21 mouse cellular contexts compared by ENCODE assay signal in the genomic region with DNA sequence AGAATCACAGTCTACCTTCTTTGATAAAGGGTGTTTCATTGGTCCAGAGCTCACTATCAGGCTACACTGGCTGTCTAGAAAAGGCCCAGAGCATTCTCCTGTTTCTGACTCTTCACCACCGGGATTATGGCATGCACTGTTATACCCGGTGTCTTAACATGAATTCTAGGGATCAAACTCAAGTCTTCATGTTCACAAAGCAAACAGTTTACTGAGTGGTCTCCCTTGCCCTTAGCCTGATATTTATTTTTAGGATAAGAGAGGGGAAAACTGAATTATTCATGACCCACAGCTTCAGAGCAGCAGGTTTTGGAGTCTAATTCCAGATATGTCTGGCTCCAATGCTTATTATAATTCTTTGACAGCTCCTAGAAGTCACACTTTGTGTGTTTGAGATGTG.
DNase-seq lines count a peak whose midpoint lies in the region; ATAC-seq and TF ChIP-seq lines count a peak whose summit lies in the region.
"Had no signal": no experiment of that assay in that cellular context is flagged by ENCODE, and none has a peak within 500 bp of the region (broad histone marks: within the 10 kb centered on the region; RNA-seq: fewer than 3 reads in every experiment).

No protein-coding gene starts in this region.

- no peak for DNase-seq in midbrain, postnatal 0 days (ENCODE audit: low spot score)
- DNase-seq in midbrain, embryonic 14.5 days, result peak; percentile 27
- no peak for DNase-seq in thymus, postnatal 36 days
- DNase-seq in right cerebral cortex, postnatal 14 days, result no peak
- DNase-seq: adrenal gland, adult 2 months; adrenal gland, postnatal 10 days; adrenal gland, postnatal 25 days; cerebellum, adult 11 months; cerebellum, adult 18-20 months; cerebellum, adult 8-10 months; cerebellum, adult 9-11 months; cerebellum, postnatal 14 days; cerebellum, postnatal 36 days; embryo, embryonic 11 days had no signal

- H3K36me3 ChIP-seq in midbrain, embryonic 12.5 days, result no peaks in the 10 kb centered on the region
- no peaks in the 10 kb centered on the region for H3K36me3 ChIP-seq in midbrain, postnatal 0 days (ENCODE audit: insufficient read depth, low read length)
- no peaks in the 10 kb centered on the region for H3K36me3 ChIP-seq in midbrain, embryonic 14.5 days (ENCODE audit: control insufficient read depth, insufficient read depth, low read length)
- no peaks in the 10 kb centered on the region for H3K36me3 ChIP-seq in midbrain, embryonic 16.5 days (ENCODE audit: control insufficient read depth, insufficient read depth, low read length)
- H3K36me3 ChIP-seq: embryonic facial prominence, embryonic 13.5 days; embryonic facial prominence, embryonic 15.5 days; forebrain, embryonic 10.5 days; forebrain, embryonic 12.5 days had no signal

- no peak overlapping the region for H3K9ac ChIP-seq in midbrain, embryonic 12.5 days (replicated peaks)
- H3K9ac ChIP-seq in midbrain, postnatal 0 days (replicated peaks; ENCODE audit: low read length, poor library complexity, severe bottlenecking), result no peak overlapping the region
- no peak overlapping the region for H3K9ac ChIP-seq in midbrain, embryonic 14.5 days (replicated peaks; ENCODE audit: low read length)
- H3K9ac ChIP-seq in midbrain, embryonic 16.5 days (ENCODE audit: low read depth, low read length), result no peak overlapping the region
- H3K9ac ChIP-seq: embryonic facial prominence, embryonic 13.5 days; embryonic facial prominence, embryonic 15.5 days; forebrain, embryonic 12.5 days had no signal

- H3K4me2 ChIP-seq in midbrain, embryonic 12.5 days (replicated peaks), result no peak overlapping the region
- no peak overlapping the region for H3K4me2 ChIP-seq in midbrain, postnatal 0 days (ENCODE audit: low read depth, low read length, poor library complexity, severe bottlenecking)
- H3K4me2 ChIP-seq in midbrain, embryonic 14.5 days (ENCODE audit: low read length), result no peak overlapping the region
- H3K4me2 ChIP-seq in midbrain, embryonic 16.5 days (ENCODE audit: low read length), result no peak overlapping the region
- H3K4me2 ChIP-seq: embryonic facial prominence, embryonic 13.5 days; embryonic facial prominence, embryonic 15.5 days; forebrain, embryonic 12.5 days had no signal

- H3K27ac ChIP-seq in midbrain, embryonic 12.5 days (replicated peaks), result no peak overlapping the region
- H3K27ac ChIP-seq in midbrain, postnatal 0 days (ENCODE audit: low read depth, low read length), result no peak overlapping the region
- no peak overlapping the region for H3K27ac ChIP-seq in midbrain, embryonic 14.5 days (replicated peaks; ENCODE audit: low read depth, low read length)
- H3K27ac ChIP-seq in midbrain, embryonic 16.5 days (ENCODE audit: low read length), result no peak overlapping the region
- H3K27ac ChIP-seq: embryonic facial prominence, embryonic 13.5 days; embryonic facial prominence, embryonic 15.5 days; forebrain, embryonic 10.5 days; forebrain, embryonic 12.5 days had no signal

- no peaks in the 10 kb centered on the region for H3K27me3 ChIP-seq in midbrain, embryonic 12.5 days
- no peaks in the 10 kb centered on the region for H3K27me3 ChIP-seq in midbrain, postnatal 0 days (ENCODE audit: insufficient read depth, low read length)
- no peaks in the 10 kb centered on the region for H3K27me3 ChIP-seq in midbrain, embryonic 14.5 days (ENCODE audit: control insufficient read depth, insufficient read depth, low read length)
- no peaks in the 10 kb centered on the region for H3K27me3 ChIP-seq in midbrain, embryonic 16.5 days (ENCODE audit: control insufficient read depth, insufficient read depth, low read depth, low read length)
- H3K27me3 ChIP-seq: embryonic facial prominence, embryonic 13.5 days; embryonic facial prominence, embryonic 15.5 days; forebrain, embryonic 12.5 days had no signal

- peaks cover 5% of the 10 kb centered on the region; the same call in 1 of the 2 replicates for H3K4me1 ChIP-seq in midbrain, embryonic 12.5 days
- no peaks in the 10 kb centered on the region for H3K4me1 ChIP-seq in midbrain, postnatal 0 days (ENCODE audit: insufficient read depth, low read length)
- H3K4me1 ChIP-seq in midbrain, embryonic 14.5 days (ENCODE audit: control insufficient read depth, insufficient read depth, low read length), result no peaks in the 10 kb centered on the region
- no peaks in the 10 kb centered on the region for H3K4me1 ChIP-seq in midbrain, embryonic 16.5 days (ENCODE audit: control insufficient read depth, insufficient read depth, low read length)
- H3K4me1 ChIP-seq: embryonic facial prominence, embryonic 13.5 days; embryonic facial prominence, embryonic 15.5 days; forebrain, embryonic 10.5 days had no signal

- TF ChIP-seq CTCF in midbrain, postnatal 0 days (IDR thresholded peaks at IDR 0.05), result no peak

- no peak overlapping the region for H3K4me3 ChIP-seq in midbrain, embryonic 12.5 days
- H3K4me3 ChIP-seq in midbrain, postnatal 0 days (ENCODE audit: low read depth, low read length), result no peak overlapping the region
- H3K4me3 ChIP-seq in midbrain, embryonic 14.5 days (replicated peaks; ENCODE audit: low read depth, low read length), result no peak overlapping the region
- no peak overlapping the region for H3K4me3 ChIP-seq in midbrain, embryonic 16.5 days (ENCODE audit: low read depth, low read length)
- H3K4me3 ChIP-seq: embryonic facial prominence, embryonic 13.5 days; embryonic facial prominence, embryonic 15.5 days; erythroblast, embryonic 14.5 days; forebrain, embryonic 10.5 days; forebrain, embryonic 12.5 days had no signal

- H3K9me3 ChIP-seq in midbrain, embryonic 12.5 days, result no peaks in the 10 kb centered on the region
- H3K9me3 ChIP-seq in midbrain, postnatal 0 days (ENCODE audit: low read length), result no peaks in the 10 kb centered on the region
- no peaks in the 10 kb centered on the region for H3K9me3 ChIP-seq in midbrain, embryonic 14.5 days (ENCODE audit: control insufficient read depth, low read length)
- no peaks in the 10 kb centered on the region for H3K9me3 ChIP-seq in midbrain, embryonic 16.5 days (replicated peaks; ENCODE audit: control insufficient read depth, low read length, poor library complexity, severe bottlenecking)
- H3K9me3 ChIP-seq: embryonic facial prominence, embryonic 13.5 days; embryonic facial prominence, embryonic 15.5 days; forebrain, embryonic 10.5 days; forebrain, embryonic 12.5 days had no signal

- 0 out of 2 replicates have a peak, but pooled peaks have one; percentile 19 for ATAC-seq in midbrain, embryonic 12.5 days (ENCODE audit: low FRiP score, low read depth)
- ATAC-seq in midbrain, postnatal 0 days (ENCODE audit: low FRiP score), result no peak
- no peak for ATAC-seq in midbrain, embryonic 14.5 days (ENCODE audit: low FRiP score, low TSS enrichment)
- ATAC-seq in midbrain, embryonic 16.5 days, result peak; percentile 45; the same call in 1 of the 2 replicates

- 66% methylated on average over 2 of the region's 2 CpGs for WGBS in midbrain, embryonic 12.5 days
- WGBS in midbrain, postnatal 0 days, result 50% methylated on average over 2 of the region's 2 CpGs
- 57% methylated on average over 2 of the region's 2 CpGs for WGBS in midbrain, embryonic 14.5 days
- WGBS in midbrain, embryonic 16.5 days, result 53% methylated on average over 2 of the region's 2 CpGs

Comparison
In these comparisons a context has a peak if more than half of its experiments do, and no peak if none do; other contexts are left out.
1. ATAC-seq: peak in midbrain, embryonic 12.5 days (single experiment) and midbrain, embryonic 16.5 days (single experiment); none in midbrain, postnatal 0 days (single experiment) and midbrain, embryonic 14.5 days (single experiment).